Mouse (Mus musculus): ENCODE measurements around the gene Ang2.

Ang2 gene

DNA sequence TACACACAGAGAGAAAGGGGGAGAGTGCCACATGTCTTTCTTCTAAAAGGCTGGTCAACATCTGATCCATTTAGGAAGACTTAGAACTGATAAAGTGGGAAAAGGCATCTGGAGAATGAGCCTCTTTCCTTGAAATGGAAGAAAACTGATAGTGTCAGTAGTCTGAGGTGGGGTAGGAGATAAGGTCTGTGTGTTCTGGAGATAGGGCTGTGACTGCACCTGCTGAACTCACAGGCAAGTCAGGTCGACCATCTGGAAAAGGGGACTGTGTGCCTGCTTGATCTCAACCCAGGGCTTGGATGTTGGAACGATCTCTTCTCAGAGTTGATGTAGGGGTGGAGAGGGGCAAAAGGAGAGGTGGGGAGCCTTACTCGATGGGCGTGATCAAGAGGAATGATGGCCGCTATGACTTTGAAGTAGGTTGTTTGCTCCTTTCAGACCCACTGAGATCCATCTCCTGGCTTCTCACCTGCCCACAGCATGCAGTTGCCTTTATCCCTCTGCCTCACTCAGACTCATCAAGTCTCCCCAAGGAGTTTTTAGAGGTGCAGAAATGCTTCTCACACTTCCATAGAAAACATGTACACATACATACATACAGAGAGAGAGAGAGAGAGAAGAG, 46.6 kb downstream of the Ang2 start:
- no peak for DNase-seq (ENCODE audit: extremely low read depth, low read depth, low spot score)

DNA sequence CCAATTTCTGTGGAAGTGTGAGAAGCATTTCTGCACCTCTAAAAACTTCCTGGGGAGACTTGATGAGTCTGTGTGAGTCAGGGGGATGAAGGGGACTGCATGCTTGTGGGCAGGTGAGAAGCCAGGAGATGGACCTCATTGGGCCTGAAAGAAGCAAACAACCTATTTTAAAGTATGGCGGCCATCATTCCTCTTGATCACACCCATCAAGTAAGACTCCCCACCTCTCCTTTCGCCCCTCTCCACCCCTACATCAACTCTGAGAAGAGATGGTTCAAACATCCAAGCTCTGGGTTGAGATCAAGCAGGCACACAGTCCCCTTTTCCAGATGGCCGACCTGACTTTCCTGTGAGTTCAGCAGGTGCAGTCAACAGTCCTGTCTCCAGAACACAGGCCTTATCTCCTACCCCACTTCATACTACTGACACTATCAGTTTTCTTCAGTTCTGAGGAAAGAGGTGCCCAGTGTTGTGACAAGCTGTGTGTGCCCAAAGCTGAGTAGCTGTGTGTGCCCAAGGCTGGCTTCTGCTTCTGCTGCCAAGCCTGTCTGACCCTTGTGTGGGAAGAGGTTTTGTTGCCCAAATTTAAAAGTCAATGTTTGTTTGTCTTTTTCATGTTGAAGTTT, 48.6 kb downstream of the Ang2 start:
- DNase-seq (ENCODE audit: extremely low read depth, low read depth, low spot score) = no peak

DNA sequence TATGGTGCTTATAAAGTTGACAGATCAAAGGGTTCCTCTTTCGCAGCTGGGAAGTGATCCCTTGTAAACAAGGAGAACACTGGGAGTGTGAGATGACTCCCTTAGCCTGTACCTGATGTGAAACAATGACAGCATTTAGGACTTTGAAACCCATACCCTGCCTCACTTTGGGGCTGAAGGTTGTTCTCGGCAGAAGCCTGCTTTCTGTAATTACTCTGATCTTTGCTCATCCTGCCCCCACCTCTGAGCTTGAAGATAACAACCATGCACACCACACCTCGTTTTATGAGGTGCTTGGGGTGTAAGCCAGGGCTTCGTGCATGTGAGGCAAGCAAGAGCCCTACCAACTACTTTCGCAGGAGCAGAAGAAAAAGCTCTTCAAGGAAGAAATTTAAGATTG, 49.8 kb downstream of the Ang2 start:
- no peak for DNase-seq (ENCODE audit: extremely low read depth, low read depth, low spot score)

- DNase-seq (ENCODE audit: extremely low read depth, low read depth, low spot score) = no peak
Measured at GRCm38 (mm10) chr14:51148006-51148405, 50.9 kb downstream of the Ang2 start.

GRCm38 (mm10) chr14:51146685-51147084, 52.3 kb downstream of the Ang2 start, which contains the start of gene Rnase1:
Gene Rnase1 (minus strand): TSS chr14:51146785.
- DNase-seq (ENCODE audit: extremely low read depth, low read depth, low spot score) = no peak

- DNase-seq (ENCODE audit: extremely low read depth, low read depth, low spot score) = no peak
Measured at GRCm38 (mm10) chr14:51145521-51145920, 53.4 kb downstream of the Ang2 start.
